Mouse (Mus musculus) adrenal gland, adult 8-10 months (tissue): ENCODE measurements at regions not wholly inside any gene's neighbourhood (a gene's known extent, or its start where the extent isn't known, plus 50 kb on each side); places are given as distances from the start of the nearest gene placed in this dataset.

Experiments
- DNase-seq: peaks from one replicate; pipeline ENCODE4 v3.0.0; 2022

DNA sequence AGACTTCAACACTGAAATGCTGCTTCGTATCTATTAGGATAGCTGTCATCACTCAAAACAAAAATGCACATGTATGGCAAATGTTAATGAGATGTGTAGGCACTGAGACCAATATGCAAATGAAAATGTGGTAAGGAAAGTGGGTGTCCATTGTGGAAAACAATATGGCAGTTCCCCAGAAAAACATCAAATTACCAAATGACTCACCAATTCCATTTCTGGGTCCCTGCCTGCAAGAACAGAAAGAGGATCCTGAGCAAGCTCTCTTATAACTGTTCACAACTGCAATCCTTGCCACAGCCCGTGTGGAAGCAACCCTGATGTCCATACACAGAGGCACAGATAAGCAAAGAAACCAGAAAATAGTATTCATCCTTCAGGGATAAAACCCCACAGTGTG, 442.0 kb downstream of the Defb40 start:
- DNase-seq: no peak

DNA sequence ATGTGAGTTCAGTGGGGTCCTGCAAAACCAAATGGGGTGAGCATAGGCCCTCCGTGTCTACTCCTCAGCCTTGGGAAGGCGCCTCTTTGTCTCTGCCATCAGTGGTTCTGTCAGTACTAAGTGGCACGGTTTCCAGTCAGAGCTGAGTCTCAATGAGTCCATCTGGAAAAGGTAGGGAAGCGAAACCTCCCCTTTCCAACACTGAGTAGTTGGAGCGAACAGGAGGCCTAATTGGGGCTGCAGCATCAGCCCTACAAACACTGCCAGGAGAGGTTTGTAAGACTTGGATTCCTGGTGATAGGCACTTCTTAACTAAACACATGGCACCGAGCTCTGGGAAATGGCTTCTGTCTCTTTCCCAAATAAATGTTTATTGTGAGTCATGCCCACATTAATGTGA, 449.9 kb downstream of the Defb40 start:
- no peak for DNase-seq

DNA sequence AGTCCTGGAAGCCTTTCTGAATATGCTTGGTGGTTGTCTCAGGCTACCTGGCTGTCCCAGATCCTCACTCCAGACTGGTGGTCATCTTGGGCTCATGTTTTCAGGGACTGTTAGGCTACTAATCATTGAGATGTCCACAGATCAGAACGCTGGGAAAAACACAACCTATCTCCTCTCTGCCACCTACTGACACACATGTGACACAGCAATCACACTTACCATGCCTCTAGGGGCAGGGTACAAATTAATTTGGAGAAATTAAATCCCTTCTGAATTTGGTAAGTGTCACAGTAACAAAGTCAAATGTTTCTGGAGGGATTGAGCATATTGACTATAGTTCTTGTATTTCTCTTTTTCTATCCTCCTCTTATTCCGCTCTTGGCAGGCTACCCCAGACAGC, 465.6 kb downstream of the Defb40 start:
- no peak for DNase-seq

DNA sequence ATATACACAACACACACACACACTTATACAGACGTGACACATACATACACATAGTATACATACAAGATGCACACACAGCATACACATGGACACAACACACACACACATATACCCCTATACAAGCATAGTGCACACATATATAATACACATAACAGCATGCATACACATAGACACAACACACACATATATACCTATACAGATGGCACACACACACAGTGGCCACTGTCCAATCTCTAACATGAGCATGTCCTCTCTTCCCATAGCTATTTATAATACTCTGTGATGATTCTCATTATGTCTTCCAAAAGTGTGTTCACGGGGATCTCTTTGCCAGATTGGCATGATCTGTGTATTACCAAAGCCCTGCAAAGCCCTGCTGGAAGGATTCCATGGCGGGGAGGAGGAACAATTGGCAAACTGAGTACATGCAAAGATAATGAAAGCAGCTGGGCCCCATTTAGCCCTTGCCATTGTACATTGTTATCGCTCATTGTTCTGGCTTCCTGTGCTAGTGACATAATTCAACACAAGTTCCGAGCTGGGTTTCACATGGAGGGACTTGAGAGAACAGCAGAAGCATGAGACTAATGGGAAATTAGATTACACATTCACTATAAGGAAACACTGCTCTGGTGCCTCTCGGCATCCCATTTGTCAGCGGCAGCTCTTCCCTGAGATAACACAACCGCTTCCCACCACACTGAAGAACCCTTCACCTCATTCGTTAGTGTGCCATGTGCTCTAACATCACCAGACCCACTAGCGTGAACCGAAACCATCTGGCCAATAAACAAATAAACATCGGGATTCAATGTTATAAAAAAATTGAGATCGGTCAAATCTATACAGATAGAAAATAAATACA, 471.7 kb downstream of the Defb40 start:
- no peak for DNase-seq

DNA sequence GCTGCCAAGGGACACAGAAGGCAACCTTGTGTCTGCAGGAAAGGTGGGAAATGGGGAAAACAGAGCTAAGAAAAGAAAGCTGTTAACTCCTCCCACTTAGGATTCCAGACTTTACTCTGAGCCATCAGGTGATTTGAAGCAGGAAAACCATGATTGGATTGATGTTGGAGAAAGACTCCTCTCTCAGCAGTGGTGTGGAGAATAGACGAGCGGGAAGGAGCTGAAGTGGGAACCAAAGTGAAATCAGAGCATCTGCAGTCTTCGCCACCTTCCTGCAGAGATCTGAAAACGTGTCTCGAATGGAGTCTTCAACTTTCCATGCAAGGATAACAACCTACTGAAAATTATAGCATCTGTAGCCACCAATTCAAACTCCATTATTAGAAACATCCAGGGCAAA, 487.4 kb downstream of the Defb40 start:
- DNase-seq: no peak

DNA sequence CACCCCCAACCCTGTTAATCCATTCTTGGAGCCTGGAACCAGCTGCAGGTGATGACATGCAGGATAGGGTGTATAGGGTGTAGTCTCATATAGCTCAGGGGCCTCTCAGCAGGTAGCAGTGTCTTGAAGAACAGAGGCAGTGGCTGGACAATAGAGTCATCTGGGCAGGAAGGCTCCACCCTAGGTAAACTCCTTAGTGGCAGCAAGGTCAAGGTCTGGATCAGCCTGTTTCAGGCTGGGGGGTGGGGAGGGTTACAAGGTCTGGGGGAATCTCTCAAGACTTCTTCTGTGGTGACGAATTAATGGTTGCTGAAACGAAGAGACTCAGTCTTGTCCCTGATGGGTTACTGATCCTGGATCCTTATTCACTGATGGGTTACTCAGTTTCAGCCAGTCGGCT, 498.0 kb downstream of the Defb40 start:
- no peak for DNase-seq

DNA sequence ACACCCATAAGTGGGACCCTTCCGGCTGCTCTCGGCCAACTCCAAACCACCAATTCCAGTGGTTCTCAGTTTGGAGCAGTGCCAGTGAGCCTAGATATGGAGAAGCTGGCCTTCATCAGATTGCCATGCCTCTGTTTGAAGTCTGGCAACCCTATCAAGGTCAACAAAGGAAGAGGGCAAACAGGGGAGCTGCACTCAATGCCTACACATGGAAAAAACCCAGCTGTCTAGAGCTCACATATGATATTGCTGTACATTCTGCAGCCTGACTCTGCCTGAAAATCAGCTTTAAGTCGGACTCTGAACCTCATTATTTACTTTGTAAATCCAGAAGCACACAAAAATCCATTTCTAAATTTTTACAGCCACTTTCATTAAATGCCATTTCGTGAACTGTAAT, 499.9 kb downstream of the Defb40 start:
- peak; percentile 0 for DNase-seq

DNA sequence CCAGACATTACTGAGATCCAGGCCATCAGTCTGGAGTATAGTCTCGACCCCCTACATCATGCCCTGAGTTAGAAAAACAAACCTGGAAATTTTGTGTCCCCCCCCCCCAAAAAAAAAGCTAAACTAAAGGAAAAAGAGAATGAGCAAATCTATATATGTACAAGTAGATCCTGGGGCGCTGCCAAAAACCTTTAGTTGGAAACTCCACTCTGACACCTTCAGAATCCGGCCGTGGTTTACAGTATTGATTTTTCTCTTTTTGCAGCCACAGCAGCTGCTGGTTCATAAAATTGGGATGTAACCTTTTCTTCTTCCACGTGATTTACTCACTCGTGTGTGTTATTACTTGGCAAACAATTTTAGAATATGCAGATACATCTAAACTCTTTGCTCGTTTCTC, 510.5 kb downstream of the Defb40 start:
- no peak for DNase-seq

DNA sequence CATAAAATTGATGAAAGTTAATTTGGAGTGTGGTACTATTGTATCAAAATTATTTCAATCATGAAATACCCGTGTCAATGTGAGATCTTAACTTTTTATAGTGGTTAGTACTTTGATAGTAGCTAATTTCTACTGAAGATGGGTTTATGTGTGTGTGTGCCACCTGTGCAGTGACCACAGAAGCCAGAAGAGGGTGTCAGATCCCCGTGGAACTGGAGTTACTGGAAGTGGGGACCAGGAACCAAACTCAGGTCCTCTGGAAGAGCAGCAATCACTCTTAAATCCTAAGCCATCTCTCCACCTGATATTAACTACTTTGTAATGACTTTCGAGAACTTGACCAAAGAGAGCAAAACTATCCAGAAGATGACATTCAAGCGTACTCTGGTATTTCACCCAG, 517.4 kb downstream of the Defb40 start:
- no peak for DNase-seq

DNA sequence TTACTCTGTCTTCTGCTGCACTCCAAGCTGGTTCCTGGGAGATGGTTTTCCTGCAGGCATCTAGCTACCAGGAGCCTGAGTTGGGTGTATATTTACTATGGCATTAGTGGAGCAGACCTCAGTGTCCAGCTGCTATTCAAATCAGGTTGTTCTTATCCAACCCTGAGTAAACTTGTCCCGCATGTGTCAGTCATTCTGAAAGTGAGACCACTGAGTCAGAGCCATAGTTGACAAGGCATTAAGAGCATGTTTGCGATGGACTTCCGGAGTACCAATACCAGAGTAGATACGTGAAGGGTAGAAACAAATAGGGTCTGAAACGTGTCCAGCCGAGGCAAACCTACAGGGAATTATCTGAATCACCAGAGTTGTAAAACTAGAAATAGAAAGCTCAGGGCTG, 520.6 kb downstream of the Defb40 start:
- DNase-seq: no peak

DNA sequence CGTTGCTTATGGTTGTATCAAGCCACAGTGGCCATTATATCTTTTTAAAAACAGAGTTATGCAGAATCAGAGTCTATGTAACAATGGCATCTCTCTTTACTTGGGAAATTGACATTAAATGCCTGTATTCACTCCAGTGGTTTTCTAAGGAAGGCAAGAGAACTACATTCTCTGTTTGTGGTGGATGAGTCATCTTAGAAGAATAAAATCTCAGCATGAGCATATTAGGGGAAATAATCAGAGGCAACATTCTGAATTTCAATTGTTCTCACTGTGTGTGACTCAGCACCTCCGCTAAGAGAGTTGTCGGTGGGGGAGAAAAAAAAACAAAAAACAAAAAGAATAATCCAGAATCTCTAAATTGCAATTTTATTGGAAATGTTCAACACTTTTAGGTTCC, 529.0 kb downstream of the Defb40 start:
- DNase-seq: no peak

DNA sequence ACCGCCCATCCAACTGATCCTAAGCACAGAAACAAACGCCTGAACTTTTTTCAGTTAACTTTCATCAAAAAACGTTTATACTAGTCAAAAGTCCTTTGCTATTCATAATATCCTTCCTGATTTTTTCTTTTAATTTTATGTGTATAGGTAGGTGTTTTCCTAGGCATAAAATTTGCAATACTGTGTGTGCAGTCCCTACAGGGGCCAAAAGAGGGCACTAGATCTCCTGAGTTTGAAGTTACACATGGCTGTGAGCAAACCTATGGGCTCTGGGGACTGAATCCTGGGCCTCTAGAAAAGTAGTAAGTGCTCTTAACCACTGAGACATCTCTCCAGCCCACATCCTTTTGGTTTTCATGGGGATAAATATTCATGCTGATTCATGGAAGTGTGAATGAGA, 535.8 kb downstream of the Defb40 start:
- no peak for DNase-seq

DNA sequence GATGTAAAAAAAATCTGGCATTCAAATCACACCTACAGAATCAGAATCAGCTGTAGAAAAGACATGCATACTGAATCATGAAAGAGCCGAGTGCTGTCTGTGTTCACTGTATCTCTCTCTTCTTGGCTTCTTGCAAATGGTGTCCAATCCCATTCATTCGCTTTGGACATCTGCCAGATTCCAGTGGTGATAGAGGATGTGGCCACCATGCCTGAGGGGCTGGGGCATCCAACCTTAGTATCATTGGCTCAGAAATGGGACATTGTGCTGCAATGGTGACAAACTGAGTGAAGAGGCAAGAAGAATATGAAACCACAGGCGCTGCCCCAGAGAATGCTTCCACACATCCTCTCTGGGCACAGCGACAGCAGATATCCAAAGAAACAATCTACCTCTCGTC, 555.2 kb downstream of the Defb40 start:
- DNase-seq: no peak

DNA sequence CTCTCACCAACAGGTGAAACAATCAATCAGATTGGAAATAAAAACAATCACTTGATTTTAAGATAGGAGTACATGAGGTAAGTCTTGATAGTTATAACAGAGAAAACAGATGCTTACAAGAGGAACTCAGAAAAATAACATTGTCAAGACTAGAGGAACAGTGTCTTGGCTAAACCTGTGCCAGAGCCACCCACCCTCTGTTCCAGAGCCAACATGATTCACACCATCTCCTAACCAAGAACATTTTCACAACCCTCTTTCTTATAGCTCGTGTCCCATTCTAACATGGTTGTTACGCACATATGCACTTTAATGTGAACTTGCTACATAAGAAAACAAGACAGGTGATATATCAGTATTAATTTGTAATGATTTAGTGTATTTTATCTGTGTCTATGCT, 565.6 kb downstream of the Defb40 start:
- no peak for DNase-seq

DNA sequence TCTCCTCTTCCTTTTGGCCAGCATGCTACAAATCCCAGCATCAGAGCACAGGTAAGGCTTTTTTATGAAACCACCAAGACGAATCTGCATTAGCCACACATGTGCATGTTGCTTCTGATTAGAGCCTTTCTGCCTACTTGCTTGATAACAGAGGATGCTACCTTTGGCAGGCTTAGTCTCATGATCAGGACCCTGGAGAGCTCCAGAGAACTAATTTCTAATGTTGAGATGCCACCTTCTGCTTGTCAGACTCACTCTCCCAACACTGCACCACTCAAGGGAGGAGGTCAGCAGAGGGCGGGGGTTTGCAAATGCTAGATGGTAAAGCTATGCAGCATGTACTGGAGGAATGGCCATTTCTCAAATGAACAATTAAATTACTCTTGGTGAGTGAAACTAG, 571.6 kb downstream of the Defb40 start:
- DNase-seq: no peak

DNA sequence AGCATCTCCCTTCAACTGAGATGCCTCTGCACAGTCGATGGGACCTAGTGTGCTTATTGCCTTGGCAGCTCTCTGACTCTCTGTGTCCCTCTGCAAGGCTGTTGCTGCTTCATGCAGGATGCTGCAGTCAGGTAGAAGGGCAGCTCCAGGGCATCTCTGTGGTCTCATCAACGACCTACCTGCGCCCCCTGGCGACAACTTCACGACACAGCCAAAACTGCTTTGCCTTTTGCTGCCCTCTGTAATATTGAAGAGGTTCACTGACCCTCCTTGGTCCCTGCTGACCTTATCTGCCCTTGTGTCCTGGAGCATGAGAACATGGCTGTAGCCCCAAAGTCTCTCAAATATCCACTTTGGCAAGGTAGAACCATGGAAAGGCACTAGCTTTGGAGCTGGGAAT, 589.7 kb downstream of the Defb40 start:
- DNase-seq: no peak

DNA sequence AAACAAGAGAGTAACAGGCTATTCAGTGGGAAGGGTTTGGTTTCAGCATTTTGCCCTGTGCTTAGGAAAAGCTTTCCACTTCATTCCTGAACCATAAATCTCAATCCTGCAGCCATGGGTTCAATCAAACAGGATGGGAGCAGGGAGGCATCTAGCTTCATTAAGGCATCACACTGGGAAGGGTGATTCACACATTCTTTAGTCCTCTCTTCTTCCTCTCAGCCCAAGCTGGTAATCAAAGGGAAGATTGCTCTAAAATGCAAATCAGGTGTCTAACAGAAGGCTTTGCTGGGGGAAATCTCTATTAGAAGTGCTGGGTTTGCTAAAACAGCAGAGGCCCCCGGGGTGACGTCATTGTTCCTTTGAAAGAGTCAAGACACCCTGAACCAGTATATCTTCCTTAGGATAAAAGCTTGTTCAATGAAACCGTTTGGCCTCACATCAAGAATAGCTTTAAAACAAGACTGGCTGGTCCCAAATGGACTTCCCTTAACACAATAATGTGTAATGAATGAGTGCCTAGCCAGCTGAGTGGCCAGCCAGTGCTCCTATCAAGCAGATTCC, 596.4 kb downstream of the Defb40 start:
- no peak for DNase-seq

DNA sequence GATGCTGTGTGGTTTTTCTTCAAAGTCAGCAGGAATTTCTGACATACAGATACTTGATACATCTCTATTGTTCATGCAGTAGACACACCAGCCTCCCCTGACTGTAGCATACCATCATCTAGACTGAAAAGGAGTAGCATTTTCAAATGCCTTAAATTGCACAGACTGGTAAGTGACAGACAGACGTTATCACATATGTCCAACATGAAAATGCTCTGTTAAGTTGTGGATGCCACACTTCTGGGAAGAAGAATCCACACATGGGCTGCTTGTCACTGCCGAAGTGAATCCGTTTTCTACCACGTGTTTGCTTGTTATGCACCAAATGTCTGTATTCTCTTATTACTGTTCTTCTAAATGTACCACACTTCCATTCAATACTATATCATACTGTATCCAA, 629.3 kb downstream of the Defb40 start:
- no peak for DNase-seq

DNA sequence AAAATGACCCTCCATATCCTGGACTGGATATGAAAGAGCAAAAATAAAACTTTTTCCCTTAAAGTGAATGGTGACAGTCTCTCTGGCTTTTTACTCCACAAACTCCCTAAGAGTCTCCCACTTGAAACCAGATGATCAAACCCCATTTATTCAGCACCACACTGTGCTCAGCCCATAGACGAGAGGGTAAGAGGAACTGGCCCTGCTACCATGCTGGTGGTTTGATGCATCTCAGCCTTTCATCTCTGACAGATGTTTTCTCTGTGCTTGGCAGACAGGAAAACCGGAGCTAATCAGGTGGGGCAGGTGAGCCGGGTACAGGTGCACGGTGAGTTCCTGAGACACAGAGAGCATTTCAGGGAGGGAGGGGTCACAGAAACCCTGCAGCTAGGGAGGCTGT, 631.8 kb downstream of the Defb40 start:
- no peak for DNase-seq

DNA sequence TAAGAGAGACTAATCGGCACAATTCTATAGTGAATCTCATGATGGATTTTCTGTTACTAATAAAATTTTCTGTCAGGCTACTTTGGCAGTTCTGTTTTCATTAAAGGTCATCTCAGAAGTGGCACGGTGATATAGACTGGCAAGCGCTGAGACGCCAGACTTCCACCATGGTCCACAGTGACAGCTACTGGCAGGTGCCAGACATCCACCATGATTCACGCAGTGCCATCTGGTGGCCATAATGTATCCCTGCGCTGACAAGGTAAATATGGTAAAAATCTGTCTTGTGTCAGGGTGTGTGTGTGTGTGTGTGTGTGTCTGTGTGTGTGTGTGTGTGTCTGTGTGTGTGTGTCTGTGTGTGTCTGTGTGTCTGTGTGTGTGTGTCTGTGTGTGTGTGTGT, 632.7 kb downstream of the Defb40 start:
- DNase-seq: no peak

DNA sequence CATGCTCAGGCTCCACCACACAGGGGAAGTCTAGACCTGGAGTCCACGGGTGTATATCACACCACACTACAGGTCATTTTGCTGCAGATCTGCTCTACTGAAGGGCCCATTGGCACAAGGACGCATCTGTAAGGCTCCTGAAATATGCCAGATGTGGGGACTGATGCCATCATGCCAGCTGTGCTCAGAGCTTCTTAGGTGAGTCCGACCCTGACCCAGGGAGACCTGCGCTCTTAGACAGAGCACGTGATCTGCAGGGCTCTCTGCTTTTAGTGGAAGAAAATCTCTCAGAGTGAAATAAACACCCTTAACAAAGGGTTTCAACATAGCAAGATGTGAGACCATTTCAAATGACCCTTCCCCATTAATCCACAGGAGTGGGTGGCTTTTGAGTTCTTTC, 633.2 kb downstream of the Defb40 start:
- no peak for DNase-seq

DNA sequence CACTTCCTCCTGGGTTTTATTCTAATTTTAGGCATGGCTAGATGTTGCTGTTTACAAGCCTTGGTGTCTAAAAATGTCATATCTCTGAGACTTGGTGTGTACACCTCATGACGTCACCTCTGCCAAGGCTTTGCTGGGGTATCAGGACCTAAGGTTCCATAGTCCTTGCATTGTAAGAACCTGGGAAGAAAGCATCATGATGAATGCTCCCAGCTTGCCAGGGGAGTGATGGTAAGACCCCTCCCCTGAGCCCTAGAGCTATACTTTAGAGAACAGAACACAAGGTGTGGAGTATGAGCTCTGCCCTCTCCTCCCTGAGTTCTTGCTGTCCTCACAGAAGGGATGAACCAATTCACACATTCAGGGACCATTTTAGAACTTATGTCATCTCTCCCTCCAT, 642.5 kb downstream of the Defb40 start:
- no peak for DNase-seq

DNA sequence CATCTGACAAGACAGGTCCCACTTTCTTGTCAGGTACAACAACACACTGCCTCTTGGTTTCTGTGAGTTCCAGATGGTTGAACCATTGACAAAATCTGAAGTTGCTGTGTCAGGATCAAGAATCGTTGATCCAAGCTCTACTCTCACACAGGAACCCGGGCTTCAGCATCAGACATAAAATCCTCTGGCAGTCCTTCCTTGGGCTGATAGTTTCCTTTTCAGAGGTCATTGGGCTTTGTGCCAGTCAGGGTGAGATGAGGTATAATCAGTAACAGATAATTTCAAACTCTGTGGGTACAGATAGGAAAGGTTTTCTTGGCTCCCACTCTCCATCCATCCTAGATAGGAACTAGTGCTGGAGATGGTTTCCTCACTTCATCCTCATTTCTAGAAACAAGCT, 649.5 kb downstream of the Defb40 start:
- DNase-seq: no peak

DNA sequence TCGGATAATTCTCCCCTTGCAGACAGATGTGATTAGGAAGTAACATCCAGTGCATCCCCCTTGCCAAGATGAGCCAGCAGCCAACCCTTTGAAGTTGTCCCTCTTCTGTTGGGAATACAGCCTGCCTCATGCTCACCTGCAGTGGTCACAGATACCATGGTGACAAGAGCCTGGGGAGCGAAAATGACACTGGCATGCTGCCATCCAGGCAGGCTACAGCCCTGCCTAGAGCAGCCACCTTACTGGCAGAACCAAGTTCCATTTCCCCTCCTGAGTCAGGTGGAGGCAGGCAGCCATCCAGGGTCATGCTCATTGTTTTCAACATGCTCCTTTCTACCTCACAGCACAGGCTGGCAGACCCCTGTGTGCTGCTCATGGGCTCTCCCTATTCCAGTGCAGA, 661.6 kb downstream of the Defb40 start:
- no peak for DNase-seq

DNA sequence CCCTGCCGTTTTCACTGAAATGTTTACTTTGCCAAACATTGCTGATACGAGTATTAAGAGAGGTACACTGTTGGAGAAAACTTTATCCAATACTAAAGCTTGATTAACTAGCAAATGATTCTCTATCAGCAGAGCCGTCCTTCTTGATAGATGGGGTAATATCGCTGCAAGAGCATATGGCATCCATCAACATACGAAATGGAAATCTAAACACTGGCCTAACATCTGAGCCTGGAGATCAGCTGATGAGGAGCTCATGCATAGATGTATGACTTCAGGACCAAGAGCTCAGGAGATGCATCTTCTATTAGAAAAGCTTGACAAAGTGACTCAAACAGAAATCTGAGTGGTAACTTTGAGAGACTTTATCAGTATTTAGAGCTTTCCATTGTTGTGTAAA, 666.5 kb downstream of the Defb40 start:
- no peak for DNase-seq
